Mouse (Mus musculus) embryo, embryonic 11.5 days (tissue): Measurements from ENCODE around the gene Pglyrp4.
"Not testable (repeated sequence)": the region's sequence is repeated elsewhere in the genome, so short reads cannot be mapped to it uniquely, and the experiment has no call there.

Experiments used
- DNase-seq: peaks from one replicate; pipeline ENCODE4 v3.0.0-alpha.2; 2012; ENCODE audit warnings: low read depth, low spot score

Pglyrp4 gene

GRCm38 (mm10) chr3:90726606-90727005, at the start of gene Pglyrp4:
Pglyrp4 (plus strand) TSS chr3:90726906.
- DNase-seq: no peak

GRCm38 (mm10) chr3:90678656-90679055, 48.0 kb upstream of the Pglyrp4 start:
- DNase-seq: no peak

- DNase-seq: no peak
Observed at GRCm38 (mm10) chr3:90683929-90684328, 42.8 kb upstream of the Pglyrp4 start.

GRCm38 (mm10) chr3:90686835-90687234, 39.9 kb upstream of the Pglyrp4 start:
- no peak for DNase-seq

- DNase-seq: no peak
Observed at GRCm38 (mm10) chr3:90693496-90693895, 33.2 kb upstream of the Pglyrp4 start.

DNA sequence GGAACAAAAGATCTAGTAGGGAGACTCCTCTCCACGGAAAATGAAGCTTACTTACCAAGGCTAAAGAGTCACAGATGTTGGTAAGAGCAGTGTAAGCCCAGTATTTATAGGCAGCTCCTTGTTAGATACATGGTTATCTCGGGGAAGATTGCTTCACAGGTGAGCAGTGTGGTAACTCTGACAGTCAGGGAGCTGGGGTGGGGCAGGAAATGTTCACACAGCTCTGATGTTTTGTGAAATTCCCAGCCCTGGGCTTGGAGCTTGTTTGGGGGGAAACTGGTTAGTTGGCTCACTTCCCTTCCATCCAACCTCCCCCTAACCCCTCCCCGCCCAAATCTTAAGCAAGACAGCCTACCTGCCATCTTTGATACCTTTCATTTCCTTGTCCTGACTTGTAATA, 31.1 kb upstream of the Pglyrp4 start, which contains the start of gene S100a9:
S100a9 (minus strand) TSS at position 109 of the 400 bp plus-strand sequence.
- no peak for DNase-seq

- DNase-seq: no peak
Observed at GRCm38 (mm10) chr3:90702244-90702643, 24.5 kb upstream of the Pglyrp4 start.

GRCm38 (mm10) chr3:90708523-90709202, 18.0 kb upstream of the Pglyrp4 start:
- peak; percentile 14 for DNase-seq

DNA sequence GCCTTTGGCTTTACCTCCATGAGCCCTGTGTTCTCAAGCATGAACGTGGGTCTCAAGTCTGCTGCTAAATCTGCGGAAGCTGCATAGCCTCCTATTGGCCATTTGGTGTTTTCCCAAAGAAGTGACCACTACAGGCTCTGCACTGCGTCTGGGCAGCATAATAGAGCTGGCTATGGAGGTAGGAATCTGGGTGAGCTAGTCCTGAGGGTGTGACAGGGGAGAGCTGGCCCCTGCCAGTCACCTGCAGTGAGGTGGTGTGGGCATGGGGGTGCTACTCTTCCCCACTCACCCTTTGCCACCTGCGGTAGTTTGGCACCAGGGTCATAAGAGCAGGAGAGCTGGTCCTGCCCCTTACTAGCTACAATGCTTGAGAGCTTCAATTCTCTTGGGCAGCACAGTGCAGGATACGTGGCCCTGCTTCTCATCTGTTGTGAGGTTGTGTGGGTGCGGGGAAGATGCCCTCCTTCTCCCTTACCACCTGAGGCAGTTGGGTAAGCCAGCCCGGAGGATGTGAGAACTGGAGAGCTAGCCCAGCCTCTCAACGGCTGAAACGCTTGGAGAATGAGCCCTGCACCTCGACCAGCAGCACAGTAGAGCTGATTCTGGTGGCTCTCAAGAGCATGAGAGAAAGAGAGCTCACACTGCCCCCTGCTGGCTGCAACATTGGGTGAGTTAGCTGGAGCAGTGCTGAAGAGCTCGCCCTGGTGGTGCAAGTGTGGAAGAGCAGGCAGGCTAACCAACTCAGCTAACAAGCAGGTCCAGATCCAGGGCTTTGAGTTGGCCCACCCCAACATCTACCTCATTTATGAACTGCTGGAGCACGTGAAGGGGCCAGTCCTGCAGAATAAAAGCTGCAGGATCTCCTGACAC, 16.9 kb upstream of the Pglyrp4 start:
- DNase-seq: peak; percentile 67

- DNase-seq: no peak
Observed at GRCm38 (mm10) chr3:90749658-90750057, 23.0 kb downstream of the Pglyrp4 start.

GRCm38 (mm10) chr3:90777776-90778175, 51.1 kb downstream of the Pglyrp4 start, which contains the start of gene Gm5849:
Gm5849 (minus strand) TSS chr3:90777876.
- DNase-seq: not testable (repeated sequence)
